Mouse (Mus musculus) lung, postnatal 10 days (tissue): ENCODE data around the gene Scn2a.
A peak's percentile ranks its signal among the peaks of the same experiment; 100 is the strongest.

Experiments
- DNase-seq: peaks from one replicate; pipeline ENCODE4 v3.0.0; 2021

Gene Scn2a

DNA sequence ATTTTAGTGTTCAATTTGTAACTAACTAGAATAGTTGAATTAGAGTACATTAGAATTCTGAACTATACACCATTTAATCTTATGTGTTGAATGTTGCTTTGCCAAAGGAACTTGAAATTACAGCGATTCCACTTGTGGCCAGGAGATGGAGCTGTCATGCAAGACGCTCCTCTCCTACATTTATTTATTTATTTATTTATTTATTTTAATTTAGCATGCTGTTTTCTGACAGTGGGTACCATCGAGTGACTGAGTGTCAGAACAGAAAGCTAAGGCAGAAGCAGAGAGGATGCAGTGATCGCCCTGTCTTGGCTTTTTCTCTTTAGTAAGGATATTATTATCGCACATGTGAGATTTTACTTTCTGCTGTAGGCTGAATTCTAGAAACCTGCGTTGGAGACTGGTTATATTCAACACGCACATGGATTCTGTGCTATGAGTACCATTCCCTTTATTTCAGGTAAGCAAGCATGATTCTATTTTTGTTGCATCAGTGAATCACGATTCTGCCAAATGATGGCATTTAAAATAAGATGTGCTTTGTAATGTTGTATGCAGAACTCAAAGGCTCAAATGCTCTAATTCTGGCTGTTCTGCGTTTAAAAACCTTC is at the start of gene Scn2a:
Gene Scn2a (plus strand): TSS at position 216 of the 611 bp plus-strand sequence.
- DNase-seq, result peak; percentile 16

DNA sequence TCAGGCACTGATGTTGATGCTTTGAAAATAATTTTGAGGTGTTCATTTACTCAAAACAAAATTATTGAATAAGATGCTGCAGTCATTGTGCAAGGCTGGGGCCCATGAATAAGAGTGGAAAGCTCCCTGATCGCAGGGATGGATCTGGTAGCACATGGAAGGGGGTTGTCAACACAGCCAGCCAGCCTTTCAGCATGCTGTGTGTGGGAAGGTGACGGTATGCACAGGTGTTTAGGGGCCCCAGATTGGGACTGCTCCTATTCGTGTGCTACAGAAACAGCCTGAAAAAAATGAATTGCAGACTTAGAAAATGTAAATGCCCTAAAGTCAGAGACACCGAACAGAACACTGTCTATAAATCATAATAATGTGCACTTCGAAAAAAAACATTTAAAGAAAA is 32.9 kb upstream of the Scn2a start:
- no peak for DNase-seq

DNA sequence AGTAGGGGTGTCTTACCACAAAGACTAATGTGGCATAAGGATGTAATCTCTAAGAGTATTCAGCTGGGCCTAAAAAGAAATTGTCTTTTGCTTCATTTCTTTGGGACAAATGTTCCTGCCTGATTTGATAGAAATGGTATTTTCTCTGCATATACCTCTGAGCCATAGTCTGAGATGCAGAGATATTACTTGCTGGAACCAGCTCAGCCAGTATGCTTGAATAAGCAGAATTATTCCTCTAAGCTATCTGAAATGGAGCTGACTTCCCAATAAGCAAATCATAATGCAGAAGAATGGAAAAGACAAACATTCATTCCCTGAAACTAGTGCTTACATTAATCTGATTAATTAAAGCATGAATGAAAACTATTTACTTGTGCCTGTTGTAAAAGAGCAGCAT is 12.8 kb upstream of the Scn2a start:
- DNase-seq, result no peak

DNA sequence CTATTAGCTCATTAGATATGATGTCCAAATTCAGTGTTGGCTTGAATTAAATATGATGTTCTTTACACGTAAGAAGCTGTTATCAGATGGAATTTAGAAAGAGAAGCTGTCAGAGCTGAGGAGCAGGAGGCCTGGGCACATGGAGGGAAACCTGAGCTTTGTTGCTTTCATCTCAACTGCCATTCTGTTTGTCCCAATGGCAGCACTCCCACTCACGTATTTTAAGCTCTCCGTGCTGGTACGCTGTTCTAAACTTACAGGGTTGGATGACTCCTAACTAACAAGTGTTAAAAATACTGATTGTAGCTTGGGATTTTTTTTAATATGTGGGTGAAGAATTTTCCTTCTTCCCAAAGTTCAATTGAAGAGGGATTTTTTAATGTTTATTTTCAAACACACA is 8.7 kb upstream of the Scn2a start:
- DNase-seq, result no peak

DNA sequence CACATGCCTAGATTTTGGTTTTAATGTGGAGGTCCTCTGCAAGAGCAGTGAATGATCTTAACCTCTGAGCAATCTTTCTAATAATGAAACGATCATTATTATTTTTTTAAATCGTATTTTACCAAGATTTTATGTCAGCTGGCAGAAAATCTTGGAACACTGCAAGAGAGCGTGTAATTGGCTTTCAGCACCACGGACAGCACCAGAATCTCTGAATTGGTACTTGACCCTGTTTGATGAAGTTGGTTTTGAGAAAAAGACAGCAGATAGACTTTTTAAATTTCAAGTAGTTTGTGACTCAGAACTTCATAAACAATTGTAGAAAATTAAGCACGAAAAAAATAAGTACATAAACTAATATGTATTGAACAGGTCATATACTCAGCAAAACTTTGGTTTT is 790 bp upstream of the Scn2a start:
- peak; percentile 42 for DNase-seq

DNA sequence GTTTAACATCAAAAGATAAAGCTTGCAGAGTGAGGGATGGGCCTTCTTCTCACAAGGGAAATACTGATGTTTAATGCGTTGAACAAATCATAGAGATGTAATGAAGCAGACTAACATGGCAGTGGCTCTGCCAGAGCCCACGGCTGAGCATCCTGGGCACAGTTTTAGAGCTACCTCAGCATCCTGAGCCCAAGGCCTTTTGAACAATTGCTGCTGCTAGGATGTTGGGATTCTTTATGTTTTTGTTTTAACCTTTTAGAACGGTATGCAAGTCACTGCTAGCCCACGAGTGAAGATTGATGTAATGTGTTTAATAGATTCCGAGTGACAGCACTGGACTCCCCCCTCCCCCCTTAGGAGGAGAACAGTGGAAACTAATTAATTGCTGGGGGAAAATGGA is 683 bp downstream of the Scn2a start:
- no peak for DNase-seq

DNA sequence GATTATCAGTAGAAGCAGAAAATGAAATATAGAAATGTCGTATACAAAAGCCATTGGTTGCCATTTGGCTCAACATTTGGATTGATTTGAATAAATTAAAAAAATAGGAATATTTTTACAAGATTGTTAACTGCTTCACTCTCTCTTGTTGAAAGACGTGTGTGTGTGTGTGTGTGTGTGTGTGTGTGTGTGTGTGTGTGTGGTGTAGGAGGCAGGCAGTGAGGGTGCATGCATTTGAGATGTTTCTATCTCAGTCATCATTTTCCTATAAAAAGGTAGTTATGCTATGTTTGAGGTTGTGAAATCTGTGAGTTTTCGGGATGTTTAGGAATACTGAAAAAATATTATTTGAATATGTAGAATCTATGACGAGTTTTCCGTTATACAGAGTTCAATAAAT is 1.3 kb downstream of the Scn2a start:
- DNase-seq, result no peak

- no peak for DNase-seq
Observed at GRCm38 (mm10) chr2:65652636-65653035, 32.1 kb downstream of the Scn2a start.

DNA sequence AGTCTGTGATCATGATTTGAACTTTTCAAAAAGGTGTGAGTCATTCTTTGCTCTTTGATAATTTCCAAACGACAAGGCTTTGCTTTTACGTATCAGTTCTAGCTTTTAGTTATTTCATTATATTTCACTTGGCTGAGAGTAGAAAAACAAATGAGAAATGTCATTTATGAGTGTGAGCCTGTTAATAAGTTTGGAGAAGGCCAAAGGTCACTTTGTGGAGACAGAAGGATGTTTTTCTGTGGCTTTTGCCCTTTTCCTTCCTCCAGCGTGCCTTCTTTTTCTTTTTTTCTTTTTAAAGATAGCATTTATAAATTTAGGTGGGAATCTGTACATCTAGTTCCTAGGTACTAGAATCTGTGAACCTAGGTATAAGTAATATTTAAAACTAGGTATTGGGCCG is 36.5 kb downstream of the Scn2a start:
- no peak for DNase-seq

- DNase-seq, result no peak
Observed at GRCm38 (mm10) chr2:65658430-65658829, 37.9 kb downstream of the Scn2a start.

- DNase-seq, result no peak
Observed at GRCm38 (mm10) chr2:65663892-65664291, 43.3 kb downstream of the Scn2a start.

- DNase-seq, result no peak
Observed at GRCm38 (mm10) chr2:65664481-65664880, 43.9 kb downstream of the Scn2a start.

GRCm38 (mm10) chr2:65665180-65665579 is 44.6 kb downstream of the Scn2a start:
- no peak for DNase-seq

DNA sequence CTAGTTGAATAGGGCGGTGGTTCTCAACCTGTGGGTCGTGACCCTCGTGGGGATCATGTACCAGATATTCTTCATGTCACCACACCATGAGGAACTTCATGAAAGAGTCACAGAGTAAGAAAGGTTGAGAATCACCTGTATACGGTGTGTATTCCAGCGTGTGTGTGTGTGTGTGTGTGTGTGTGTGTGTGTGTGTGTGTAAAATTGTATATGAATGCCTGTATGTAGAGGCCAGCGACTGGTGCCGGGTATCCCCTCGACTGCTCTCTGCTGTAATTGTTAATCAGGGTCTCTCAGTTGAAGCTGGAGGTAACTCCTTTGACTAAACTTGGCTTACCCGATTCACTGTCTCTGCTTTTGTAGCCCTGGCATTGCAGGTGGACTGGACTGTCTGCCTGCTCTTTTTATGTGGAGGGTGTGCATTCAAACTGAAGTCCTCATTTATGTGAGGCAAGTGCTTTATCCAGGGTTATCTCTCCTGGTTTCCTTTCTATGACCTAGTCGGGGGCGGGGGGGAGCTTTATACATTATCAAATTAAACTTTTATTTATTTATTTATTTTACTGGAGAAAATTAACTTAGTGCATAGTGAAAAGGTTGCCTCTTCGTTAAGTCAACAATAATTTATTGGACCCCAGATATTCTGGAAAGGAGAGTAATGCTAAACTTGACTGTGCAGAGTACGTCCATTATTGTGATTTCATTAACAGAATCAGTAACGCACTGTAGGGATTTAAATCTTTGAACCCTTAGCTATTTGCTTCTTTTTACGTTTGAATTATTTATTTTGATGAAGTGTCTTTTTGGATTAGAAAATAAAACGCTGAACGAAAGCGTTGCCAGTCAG is 47.2 kb downstream of the Scn2a start:
- DNase-seq, result no peak

DNA sequence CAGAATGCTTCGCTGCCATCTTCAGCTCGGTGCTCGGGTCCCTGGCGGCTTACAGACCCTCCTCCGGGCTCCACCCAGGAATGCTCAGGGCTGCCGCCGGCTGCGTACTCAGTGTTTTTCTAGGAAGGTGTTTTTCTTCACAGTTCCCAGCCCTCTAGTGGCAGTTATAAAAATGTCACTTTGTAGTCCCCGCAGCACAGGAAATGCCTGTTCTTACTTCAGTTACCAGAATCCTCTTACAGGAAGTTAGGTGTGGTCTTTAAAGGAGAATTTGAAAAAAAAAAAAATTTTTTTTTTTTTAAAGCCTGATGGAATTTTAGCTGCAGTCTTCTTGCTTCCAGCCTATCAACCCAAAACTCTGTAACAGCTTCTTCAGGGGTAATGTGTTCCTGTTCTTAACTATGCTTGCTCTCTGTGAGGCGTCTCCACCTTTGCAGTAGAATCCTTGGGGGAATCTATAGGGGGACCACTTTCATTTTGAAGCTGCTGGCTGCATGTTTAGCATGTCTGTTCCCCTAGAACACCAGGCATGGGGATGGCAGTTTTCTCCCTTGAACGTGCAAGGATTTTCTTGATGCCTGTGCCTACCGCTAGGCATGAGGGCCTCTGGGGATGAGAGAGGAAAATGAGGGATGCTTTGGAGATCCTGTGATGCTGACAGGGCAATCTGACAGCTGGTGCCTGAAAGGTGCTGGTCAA is 48.0 kb downstream of the Scn2a start:
- peak; percentile 79 for DNase-seq

GRCm38 (mm10) chr2:65669561-65669960 is 49.0 kb downstream of the Scn2a start:
- no peak for DNase-seq

DNA sequence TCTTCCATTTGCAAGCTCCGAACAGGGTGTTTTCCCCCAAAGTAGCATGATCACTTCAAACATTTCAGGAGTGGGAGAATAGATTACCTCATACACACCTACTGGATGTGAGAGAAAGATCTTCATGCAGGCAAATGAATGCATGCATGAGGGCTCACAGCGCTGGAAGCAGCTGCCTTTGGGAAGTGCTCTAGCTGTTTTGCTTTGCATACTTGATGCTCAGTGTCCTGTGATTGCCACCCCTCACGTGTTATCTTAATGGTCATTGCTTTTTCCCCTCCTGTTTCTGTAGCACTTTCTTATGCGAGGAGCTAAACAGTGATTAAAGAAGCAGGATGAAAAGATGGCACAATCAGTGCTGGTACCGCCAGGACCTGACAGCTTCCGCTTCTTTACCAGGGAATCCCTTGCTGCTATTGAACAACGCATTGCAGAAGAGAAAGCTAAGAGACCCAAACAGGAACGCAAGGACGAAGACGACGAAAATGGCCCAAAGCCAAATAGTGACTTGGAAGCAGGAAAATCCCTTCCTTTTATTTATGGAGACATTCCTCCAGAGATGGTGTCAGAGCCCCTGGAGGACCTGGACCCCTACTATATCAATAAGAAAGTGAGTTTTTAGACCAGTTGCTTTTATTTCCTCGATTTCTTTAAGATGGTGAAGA is 49.7 kb downstream of the Scn2a start:
- no peak for DNase-seq

DNA sequence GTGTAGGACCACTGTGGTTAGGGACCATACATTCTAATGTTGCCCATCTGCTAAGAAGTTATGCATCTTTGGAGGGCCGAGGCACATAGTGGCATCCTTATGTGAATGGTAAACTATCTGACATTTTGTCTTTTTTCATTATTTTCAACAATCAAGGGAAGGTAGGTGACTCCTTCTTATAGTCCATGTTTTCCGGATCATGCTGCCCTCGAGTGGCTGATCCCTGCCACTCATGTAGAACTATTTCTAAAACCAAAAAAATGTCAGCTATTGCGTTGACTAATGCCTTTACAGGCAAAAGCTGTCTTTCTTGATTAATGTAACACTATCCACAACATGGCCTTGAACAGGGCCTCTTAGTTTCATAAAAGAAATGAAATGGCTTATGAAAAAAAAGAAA is 59.0 kb downstream of the Scn2a start:
- DNase-seq, result no peak

GRCm38 (mm10) chr2:65685151-65685550 is 64.6 kb downstream of the Scn2a start:
- DNase-seq, result no peak

DNA sequence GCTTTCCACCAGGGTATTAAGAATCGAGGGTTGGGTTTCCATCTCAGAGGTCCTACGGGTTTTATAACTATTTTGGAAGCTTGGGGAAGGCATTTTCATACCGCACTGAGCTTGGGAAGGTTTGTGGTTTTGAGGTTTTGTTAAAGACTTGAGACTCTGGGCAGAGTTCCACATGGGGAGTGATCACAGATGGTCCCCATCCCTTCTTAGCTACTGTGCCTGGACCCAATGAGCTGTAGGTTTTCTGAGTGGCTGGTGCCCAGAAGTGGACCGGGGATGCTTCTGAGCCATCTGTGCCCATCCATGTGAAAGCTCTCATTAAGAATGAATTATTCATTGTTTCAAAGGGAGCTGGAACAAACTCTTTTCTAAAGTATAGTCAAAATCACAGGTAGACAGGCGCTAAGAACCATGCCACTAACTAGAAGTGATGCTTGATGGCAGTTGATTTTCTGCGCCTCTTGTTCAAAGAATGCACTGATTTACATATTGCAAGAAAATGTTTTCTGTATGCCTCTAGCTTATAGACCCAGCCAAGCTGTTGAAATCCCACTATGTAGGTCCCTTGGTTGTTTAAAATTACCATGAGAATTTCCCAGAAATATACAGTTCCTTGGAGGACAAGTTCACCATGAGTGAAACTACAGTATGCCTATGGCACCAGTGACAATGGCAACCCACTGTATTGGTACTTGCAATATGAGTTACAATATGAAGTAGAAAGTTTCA is 70.0 kb downstream of the Scn2a start:
- DNase-seq, result no peak

DNA sequence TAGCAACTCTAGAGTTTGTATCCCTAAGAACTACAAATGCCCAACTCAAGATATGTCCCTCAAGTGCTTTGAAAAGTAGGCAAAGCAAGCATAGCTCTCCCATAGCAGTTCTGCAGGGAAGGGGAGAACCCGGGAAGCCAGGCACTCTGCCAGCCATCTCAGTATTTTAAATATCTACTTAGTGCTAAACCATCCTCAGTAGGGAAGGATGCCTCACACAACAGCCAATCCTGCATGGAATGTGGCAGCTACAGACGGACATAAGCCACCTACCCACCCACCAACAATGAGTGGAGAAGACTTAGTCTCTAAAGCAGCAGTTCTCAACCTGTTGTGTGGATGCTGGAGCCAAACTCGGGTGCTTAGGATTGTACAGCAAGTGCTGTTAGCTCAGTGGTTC is 73.9 kb downstream of the Scn2a start:
- DNase-seq, result no peak

GRCm38 (mm10) chr2:65695061-65695460 is 74.5 kb downstream of the Scn2a start:
- no peak for DNase-seq

- DNase-seq, result no peak
Observed at GRCm38 (mm10) chr2:65700246-65700645, 79.7 kb downstream of the Scn2a start.
